Mouse (Mus musculus): ENCODE data around the gene Eaf2. TPM values are rescaled to one million over a fixed set of nuclear protein-coding genes. Genes with fewer than 3 reads are reported as not detected.

Gene Eaf2
- total and polyA plus RNA-seq, 3 experiments: 3.5 to 7.4 (median 5.0) TPM

DNA sequence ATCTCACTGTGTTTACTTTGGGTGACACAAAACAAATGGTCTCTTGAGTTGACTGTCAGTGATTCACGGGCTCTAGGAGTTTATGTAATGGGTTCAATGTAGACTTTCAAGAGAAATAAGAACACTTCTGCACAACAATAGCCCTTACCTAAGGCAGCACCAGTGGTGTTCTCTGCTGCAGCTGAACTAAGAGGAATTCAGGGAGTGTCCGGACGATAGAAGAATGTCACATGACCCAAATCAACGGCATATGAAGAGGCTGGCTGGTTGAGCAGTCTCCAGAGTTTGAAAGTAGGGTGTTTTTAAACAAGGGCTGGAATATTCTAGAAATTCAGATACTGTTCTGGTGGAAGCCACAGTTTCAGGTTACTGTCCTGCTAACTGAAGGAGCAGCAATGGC lies 127.7 kb downstream of the Eaf2 start:
- Histone ChIP-seq H3K27ac (ENCODE audit: insufficient read depth, low read depth) (no peak overlapping the region), H3K27me3 (replicated peaks) (no peaks in the 10 kb centered on the region), H3K79me2 (replicated peaks; ENCODE audit: control insufficient read depth, extremely low read depth, insufficient read depth, poor library complexity, severe bottlenecking) (no peaks in the 10 kb centered on the region), H3K9me3 (replicated peaks; ENCODE audit: low read length) (no peaks in the 10 kb centered on the region), H3K36me3 (replicated peaks in 1 of 2; ENCODE audit: control insufficient read depth in 1 of 2, insufficient read depth in 1 of 2, low read length in 1 of 2) (peaks cover 14 to 23% of the 10 kb centered on the region in 2 experiments), H3K4me2 (ENCODE audit: insufficient read depth, low read depth, poor library complexity, severe bottlenecking) (no peak overlapping the region), H3K4me3 (replicated peaks in 1 of 3; ENCODE audit: low read depth in 2 of 3, low read length in 2 of 3, poor library complexity in 1 of 3) (no peak overlapping the region), H3K4me1 (ENCODE audit: control insufficient read depth in 1 of 2, insufficient read depth in 2 of 2) (no peaks in the 10 kb centered on the region), H3K9ac (ENCODE audit: insufficient read depth, low read depth) (no peak overlapping the region)
- in situ Hi-C loops (cut with MboI; ENCODE audit: low pct_ligation_motif_present, low pct_unique_long_range_greater_than_20kb, low sequenced_read_pairs): no loop called here
- dilution Hi-C loops (cut with MboI; ENCODE audit: extremely low pct_ligation_motif_present, extremely low pct_unique_long_range_greater_than_20kb, low sequenced_read_pairs): no loop called here
- DNase-seq (ENCODE audit: extremely low read depth): no peak
- TF ChIP-seq CHD1 (IDR thresholded peaks at IDR 0.05; ENCODE audit: low read depth, low read length) (no peak), SIN3A (IDR thresholded peaks at IDR 0.05; ENCODE audit: low read length) (no peak), MAFK (IDR thresholded peaks at IDR 0.05; ENCODE audit: insufficient replicate concordance, low read length) (no peak)

DNA sequence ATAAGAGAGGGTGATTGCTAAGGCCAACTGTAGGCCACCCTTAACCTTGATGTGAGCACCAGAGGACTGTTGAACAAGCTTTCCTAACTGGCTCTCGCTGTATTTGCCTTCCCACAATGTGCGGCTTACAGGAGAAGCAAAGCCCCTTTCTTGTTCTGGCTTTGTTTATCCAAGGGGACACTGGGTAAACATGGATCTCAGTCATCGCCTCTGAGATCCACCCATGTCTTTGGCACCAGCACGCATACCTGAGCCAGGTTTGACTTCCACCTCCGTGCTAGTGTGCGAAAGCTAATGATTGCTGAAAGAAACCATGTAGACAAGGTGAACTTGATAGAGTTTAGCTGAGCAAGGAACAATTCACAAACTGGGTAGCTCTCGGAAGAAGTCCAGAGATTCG lies 131.2 kb downstream of the Eaf2 start:
- Histone ChIP-seq H3K36me3 (replicated peaks in 1 of 2; ENCODE audit: control insufficient read depth in 1 of 2, insufficient read depth in 1 of 2, low read length in 1 of 2) (peaks cover 0 to 2% of the 10 kb centered on the region in 2 experiments), H3K4me1 (ENCODE audit: control insufficient read depth in 1 of 2, insufficient read depth in 2 of 2) (no peaks in the 10 kb centered on the region), H3K4me3 (replicated peaks in 1 of 3; ENCODE audit: low read depth in 2 of 3, low read length in 2 of 3, poor library complexity in 1 of 3) (no peak overlapping the region), H3K9ac (ENCODE audit: insufficient read depth, low read depth) (no peak overlapping the region), H3K27me3 (replicated peaks) (peaks cover 3% of the 10 kb centered on the region), H3K9me3 (replicated peaks; ENCODE audit: low read length) (no peaks in the 10 kb centered on the region), H3K4me2 (ENCODE audit: insufficient read depth, low read depth, poor library complexity, severe bottlenecking) (no peak overlapping the region), H3K79me2 (replicated peaks; ENCODE audit: control insufficient read depth, extremely low read depth, insufficient read depth, poor library complexity, severe bottlenecking) (no peaks in the 10 kb centered on the region), H3K27ac (ENCODE audit: insufficient read depth, low read depth) (no peak overlapping the region)
- DNase-seq (ENCODE audit: extremely low read depth): no peak
- in situ Hi-C loops (cut with MboI; ENCODE audit: low pct_ligation_motif_present, low pct_unique_long_range_greater_than_20kb, low sequenced_read_pairs): no loop called here
- TF ChIP-seq BHLHE40 (IDR thresholded peaks at IDR 0.05; ENCODE audit: low read depth, low read length) (no peak), HCFC1 (IDR thresholded peaks at IDR 0.05; ENCODE audit: low read depth, low read length) (no peak), POLR2A (IDR thresholded peaks at IDR 0.05; ENCODE audit: low read depth, low read length) (no peak), CHD2 (IDR thresholded peaks at IDR 0.05; ENCODE audit: low read length) (no peak), ZMIZ1 (IDR thresholded peaks at IDR 0.05; ENCODE audit: low read depth, low read length) (no peak), USF2 (conservative IDR thresholded peaks at IDR 0.05; ENCODE audit: low read depth, low read length) (no peak), ETS1 (conservative IDR thresholded peaks at IDR 0.05; ENCODE audit: low read depth, low read length) (no peak), EP300 (IDR thresholded peaks at IDR 0.05; ENCODE audit: low read length) (no peak), JUND (conservative IDR thresholded peaks at IDR 0.05; ENCODE audit: low read depth, low read length) (no peak)
- dilution Hi-C loops (cut with MboI; ENCODE audit: extremely low pct_ligation_motif_present, extremely low pct_unique_long_range_greater_than_20kb, low sequenced_read_pairs): no loop called here

Other genes starting within 250 kb of the Eaf2 start
- gene Cd86, start 208.9 kb downstream of the Eaf2 start, total RNA-seq (2012; rRNA removed): 60.0 and 113 TPM in 2 replicates
- 191 and 196 TPM in 2 replicates for gene Cd86, start 208.9 kb downstream of the Eaf2 start, total RNA-seq (2014; rRNA removed)
- 91.9 and 102 TPM in 2 replicates for gene Cd86, start 208.9 kb downstream of the Eaf2 start, polyA plus RNA-seq (2012; ENCODE audit: insufficient read length, low read depth)
- gene Ildr1, start 181.0 kb downstream of the Eaf2 start, total RNA-seq (2012; rRNA removed): 0.34 and 0.76 TPM in 2 replicates
- gene Ildr1, start 181.0 kb downstream of the Eaf2 start, total RNA-seq (2014; rRNA removed): 0.34 and 0.80 TPM in 2 replicates
- gene Ildr1, start 181.0 kb downstream of the Eaf2 start, polyA plus RNA-seq (2012; ENCODE audit: insufficient read length, low read depth): 0.81 and 1.1 TPM in 2 replicates
- gene Slc15a2, start 90.0 kb downstream of the Eaf2 start, total RNA-seq (2012; rRNA removed): 10.0 and 11.7 TPM in 2 replicates
- gene Slc15a2, start 90.0 kb downstream of the Eaf2 start, total RNA-seq (2014; rRNA removed): 9.4 and 10.8 TPM in 2 replicates
- 9.3 and 11.4 TPM in 2 replicates for gene Slc15a2, start 90.0 kb downstream of the Eaf2 start, polyA plus RNA-seq (2012; ENCODE audit: insufficient read length, low read depth)
- 32.1 and 41.0 TPM in 2 replicates for gene Iqcb1, start 46.6 kb downstream of the Eaf2 start, total RNA-seq (2012; rRNA removed)
- 46.4 and 50.4 TPM in 2 replicates for gene Iqcb1, start 46.6 kb downstream of the Eaf2 start, total RNA-seq (2014; rRNA removed)
- gene Iqcb1, start 46.6 kb downstream of the Eaf2 start, polyA plus RNA-seq (2012; ENCODE audit: insufficient read length, low read depth): 47.7 and 49.9 TPM in 2 replicates
- gene Golgb1, start 137 bp upstream of the Eaf2 start, total RNA-seq (2012; rRNA removed): 69.8 and 96.8 TPM in 2 replicates
- gene Golgb1, start 137 bp upstream of the Eaf2 start, total RNA-seq (2014; rRNA removed): 65.6 and 66.7 TPM in 2 replicates
- 75.9 and 112 TPM in 2 replicates for gene Golgb1, start 137 bp upstream of the Eaf2 start, polyA plus RNA-seq (2012; ENCODE audit: insufficient read length, low read depth)
- 302 and 332 TPM in 2 replicates for gene Hcls1, start 60.0 kb upstream of the Eaf2 start, total RNA-seq (2012; rRNA removed)
- 206 and 222 TPM in 2 replicates for gene Hcls1, start 60.0 kb upstream of the Eaf2 start, total RNA-seq (2014; rRNA removed)
- 537 and 750 TPM in 2 replicates for gene Hcls1, start 60.0 kb upstream of the Eaf2 start, polyA plus RNA-seq (2012; ENCODE audit: insufficient read length, low read depth)
- gene Fbxo40, start 115.5 kb upstream of the Eaf2 start, total RNA-seq (2012; rRNA removed): 0.88 and 1.5 TPM in 2 replicates
- gene Fbxo40, start 115.5 kb upstream of the Eaf2 start, total RNA-seq (2014; rRNA removed): 1.0 and 2.2 TPM in 2 replicates
- gene Fbxo40, start 115.5 kb upstream of the Eaf2 start, polyA plus RNA-seq (2012; ENCODE audit: insufficient read length, low read depth): 3.0 and 3.7 TPM in 2 replicates
- gene Polq, start 136.8 kb upstream of the Eaf2 start, total RNA-seq (2012; rRNA removed): 19.1 and 21.8 TPM in 2 replicates
- gene Polq, start 136.8 kb upstream of the Eaf2 start, total RNA-seq (2014; rRNA removed): 27.0 and 29.3 TPM in 2 replicates
- gene Polq, start 136.8 kb upstream of the Eaf2 start, polyA plus RNA-seq (2012; ENCODE audit: insufficient read length, low read depth): 23.2 and 23.6 TPM in 2 replicates